Mouse (Mus musculus) neural tube, embryonic 11.5 days (tissue): ENCODE results near the gene Drg1. TPM values are rescaled to one million over a fixed set of nuclear protein-coding genes. Genes with fewer than 3 reads are reported as not detected.
"Not testable (repeated sequence)": the region's sequence is repeated elsewhere in the genome, so short reads cannot be mapped to it uniquely, and the experiment has no call there.

Experiments used
- ATAC-seq: fragments of 200-750 bp; cut with Nextera tagmentation; 2 replicates; pipeline ENCODE4 v1.8.0; 2017; ENCODE audit warnings: moderate number of reproducible peaks, mild to moderate bottlenecking, moderate TSS enrichment, moderate library complexity; ENCODE audit not compliant: insufficient read depth, low FRiP score, low TSS enrichment
- DNase-seq: peaks from one replicate; pipeline ENCODE4 v3.0.0-alpha.2; 2015; ENCODE audit warnings: low spot score
- H3K27ac ChIP-seq: fragments of 300-500 bp; sonication (generic); 2 replicates; pipeline ENCODE4 v1.5.1; 2014; ENCODE audit warnings: low read depth, mild to moderate bottlenecking, low read length
- H3K27me3 ChIP-seq: fragments of 300-500 bp; sonication (generic); 2 replicates; pipeline ENCODE4 v1.6.1; 2014; ENCODE audit warnings: mild to moderate bottlenecking, low read length, mixed read lengths; ENCODE audit not compliant: control insufficient read depth, insufficient read depth
- H3K36me3 ChIP-seq: fragments of 300-500 bp; sonication (generic); 2 replicates; pipeline ENCODE4 v1.6.1; 2014; ENCODE audit warnings: mild to moderate bottlenecking, low read length, moderate library complexity, mixed read lengths; ENCODE audit not compliant: control insufficient read depth, insufficient read depth
- H3K4me1 ChIP-seq: fragments of 300-500 bp; sonication (generic); 2 replicates; pipeline ENCODE4 v1.6.1; 2014; ENCODE audit warnings: low read length, mixed read lengths; ENCODE audit not compliant: control insufficient read depth, insufficient read depth
- H3K4me2 ChIP-seq: fragments of 300-500 bp; sonication (generic); 2 replicates; pipeline ENCODE4 v1.6.1; 2014; ENCODE audit warnings: low read depth, mild to moderate bottlenecking, moderate library complexity
- H3K4me3 ChIP-seq: fragments of 300-500 bp; sonication (generic); 2 replicates; pipeline ENCODE4 v1.5.1; 2014; ENCODE audit warnings: low read depth, low read length
- H3K9ac ChIP-seq: fragments of 300-500 bp; sonication (generic); 2 replicates; pipeline ENCODE4 v1.6.1; 2014; ENCODE audit warnings: mild to moderate bottlenecking, low read length
- H3K9me3 ChIP-seq: fragments of 300-500 bp; sonication (generic); 2 replicates; pipeline ENCODE4 v1.6.1; 2016; ENCODE audit warnings: low read length; ENCODE audit not compliant: control insufficient read depth
- WGBS: fragments of 180-500 bp; shearing (Covaris S2); extraction: QIAGEN DNeasy Blood & Tissue Kit; methylation state at CpG from one replicate; pipeline ENCODE4 v1.1.7; 2014; 5-methylcytosine and 5-hydroxymethylcytosine counted together
- polyA plus RNA-seq: library from polyadenylated mRNA; unstranded; fragments of >200 nt; fragmentation: Nextera tagmentation; extraction: Ambion mirVana; gene quantifications from 2 replicates; pipeline ENCODE4 v1.2.1, GENCODE M21; 2014

Drg1 gene
- polyA plus RNA-seq, 1 experiment from 2014 or later = 301 TPM

GRCm38 (mm10) chr11:3173425-3174318 lies 92.5 kb downstream of the Drg1 start:
- ATAC-seq, H3K4me3 ChIP-seq, H3K9ac ChIP-seq, H3K4me1 ChIP-seq, H3K27me3 ChIP-seq, H3K4me2 ChIP-seq, H3K36me3 ChIP-seq, DNase-seq, H3K27ac ChIP-seq, H3K9me3 ChIP-seq: not testable (repeated sequence)
- 85% methylated on average over 11 of the region's 11 CpGs for WGBS

DNA sequence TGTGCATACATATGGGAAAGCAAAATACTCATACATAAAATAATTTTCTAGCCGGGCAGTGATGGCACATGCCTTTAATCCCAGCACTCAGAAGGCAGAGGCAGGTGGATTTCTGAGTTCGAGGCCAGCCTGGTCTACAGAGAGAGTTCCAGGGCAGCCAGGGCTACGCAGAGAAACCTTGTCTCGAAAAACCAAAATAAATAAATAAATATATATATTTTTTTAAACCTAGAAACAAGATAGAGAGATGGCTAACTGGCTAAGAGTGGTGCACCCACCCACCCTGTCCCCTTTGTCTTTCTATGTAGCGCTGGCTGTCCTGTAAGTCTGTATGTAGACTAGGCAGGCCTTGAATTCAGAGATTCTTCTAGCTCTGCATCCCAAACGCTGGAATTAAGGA lies 93.7 kb downstream of the Drg1 start:
- not testable (repeated sequence) for H3K4me2 ChIP-seq, H3K9ac ChIP-seq, H3K36me3 ChIP-seq, H3K4me1 ChIP-seq, ATAC-seq, H3K27me3 ChIP-seq, DNase-seq, H3K4me3 ChIP-seq, H3K9me3 ChIP-seq, H3K27ac ChIP-seq
- 46% methylated on average over 3 of the region's 6 CpGs for WGBS

DNA sequence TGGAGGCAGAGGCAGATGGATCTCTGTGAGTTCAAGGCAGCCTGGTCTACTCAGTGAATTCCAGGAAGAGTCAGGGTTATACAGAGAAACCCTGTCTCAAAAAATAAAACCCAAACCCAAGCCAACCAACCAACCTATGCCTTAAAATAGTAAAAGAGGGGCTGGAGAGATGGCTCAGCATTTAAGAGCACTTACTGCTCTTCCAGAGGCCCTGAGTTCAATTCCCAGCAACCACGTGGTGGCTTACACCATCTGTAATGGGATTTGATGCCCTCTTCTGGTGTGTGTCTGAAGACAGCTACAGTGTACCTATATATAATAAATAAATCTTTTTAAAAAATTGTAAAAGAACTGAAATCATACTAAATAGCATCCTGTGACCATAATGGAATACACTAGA lies 94.3 kb downstream of the Drg1 start:
- H3K36me3 ChIP-seq, H3K27ac ChIP-seq, H3K4me2 ChIP-seq, H3K4me1 ChIP-seq, H3K4me3 ChIP-seq, H3K27me3 ChIP-seq, DNase-seq, ATAC-seq, H3K9ac ChIP-seq: not testable (repeated sequence)
- 73% methylated on average over 1 of the region's 1 CpGs for WGBS
- H3K9me3 ChIP-seq = peaks cover 13% of the 10 kb centered on the region; the same call in 1 of the 2 replicates

GRCm38 (mm10) chr11:3169042-3169441 lies 97.2 kb downstream of the Drg1 start:
- not testable (repeated sequence) for H3K36me3 ChIP-seq, H3K4me2 ChIP-seq, H3K4me1 ChIP-seq, DNase-seq, H3K27ac ChIP-seq, H3K9ac ChIP-seq, H3K4me3 ChIP-seq, H3K27me3 ChIP-seq
- peaks cover 16% of the 10 kb centered on the region for H3K9me3 ChIP-seq
- 83% methylated on average over 2 of the region's 2 CpGs for WGBS
- peak; percentile 15; the same call in 1 of the 2 replicates for ATAC-seq

DNA sequence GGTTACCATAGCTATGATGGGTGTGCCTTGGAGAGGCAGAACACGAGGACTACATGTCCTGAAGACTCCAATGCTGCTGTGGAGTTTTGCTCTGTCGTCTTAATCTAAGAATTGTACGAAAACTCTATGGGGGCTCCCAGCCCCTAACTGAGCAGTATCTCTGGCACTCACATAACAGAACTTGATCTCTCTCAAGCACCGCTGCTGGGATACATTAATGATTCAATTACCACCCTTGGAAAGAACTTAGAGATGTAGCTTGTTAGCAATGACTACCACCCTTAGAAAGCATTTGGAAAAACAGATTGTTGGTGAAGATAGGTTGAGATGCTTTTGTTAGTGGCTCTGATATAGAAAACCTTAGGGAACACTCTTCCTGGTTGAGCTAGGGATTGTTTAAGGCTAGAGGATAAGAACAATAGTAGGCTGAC lies 98.6 kb downstream of the Drg1 start:
- peaks cover 16% of the 10 kb centered on the region for H3K9me3 ChIP-seq
- WGBS = 76% methylated on average over 4 of the region's 4 CpGs
- not testable (repeated sequence) for H3K27me3 ChIP-seq, H3K9ac ChIP-seq, H3K27ac ChIP-seq, H3K4me2 ChIP-seq, H3K36me3 ChIP-seq, ATAC-seq, H3K4me3 ChIP-seq, DNase-seq, H3K4me1 ChIP-seq

GRCm38 (mm10) chr11:3167129-3167528 lies 99.1 kb downstream of the Drg1 start:
- not testable (repeated sequence) for H3K27me3 ChIP-seq
- 95% methylated on average over 4 of the region's 4 CpGs for WGBS

GRCm38 (mm10) chr11:3166321-3166720 lies 99.9 kb downstream of the Drg1 start:
- H3K9me3 ChIP-seq = peaks cover 11% of the 10 kb centered on the region
- H3K4me2 ChIP-seq, H3K9ac ChIP-seq, H3K4me3 ChIP-seq, DNase-seq, H3K27ac ChIP-seq, ATAC-seq, H3K36me3 ChIP-seq, H3K4me1 ChIP-seq, H3K27me3 ChIP-seq: not testable (repeated sequence)

More at GRCm38 (mm10) chr11:3167129-3167528, 99.1 kb downstream of the Drg1 start:
- not testable (repeated sequence) for H3K4me3 ChIP-seq, H3K36me3 ChIP-seq, DNase-seq, H3K9ac ChIP-seq, H3K4me1 ChIP-seq, ATAC-seq, H3K27ac ChIP-seq, H3K4me2 ChIP-seq
- peaks cover 16% of the 10 kb centered on the region for H3K9me3 ChIP-seq

GRCm38 (mm10) chr11:3165210-3165782 lies 100.9 kb downstream of the Drg1 start:
- H3K27me3 ChIP-seq, H3K4me2 ChIP-seq, H3K27ac ChIP-seq, H3K9ac ChIP-seq, H3K4me3 ChIP-seq, H3K36me3 ChIP-seq, H3K4me1 ChIP-seq, DNase-seq: not testable (repeated sequence)
- WGBS = 90% methylated on average over 3 of the region's 5 CpGs
- peaks cover 11% of the 10 kb centered on the region for H3K9me3 ChIP-seq
- ATAC-seq = peak; percentile 8; the same call in 1 of the 2 replicates

DNA sequence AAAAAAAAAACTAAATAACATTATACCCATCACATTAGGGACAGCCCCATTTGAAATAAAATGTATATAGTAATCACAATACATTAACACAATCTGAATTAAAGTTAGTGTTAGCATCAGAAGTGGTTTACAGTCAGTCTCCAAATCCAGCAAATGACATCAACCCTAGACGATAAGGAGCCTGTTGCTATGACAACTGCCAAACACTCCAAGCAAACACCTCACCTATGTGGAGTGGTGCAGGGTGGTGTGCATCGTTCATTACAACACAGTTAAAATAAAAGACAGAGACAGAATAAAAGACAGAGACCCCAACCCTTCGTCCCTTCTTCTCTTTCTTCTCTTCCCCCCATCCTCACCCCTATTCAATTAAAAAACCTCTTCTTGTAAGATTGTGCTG lies 102.6 kb downstream of the Drg1 start:
- WGBS = 67% methylated on average over 3 of the region's 3 CpGs
- not testable (repeated sequence) for H3K9ac ChIP-seq, H3K4me2 ChIP-seq, H3K4me3 ChIP-seq, H3K36me3 ChIP-seq, H3K4me1 ChIP-seq, H3K27ac ChIP-seq, DNase-seq, H3K27me3 ChIP-seq, ATAC-seq
- peaks cover 11% of the 10 kb centered on the region for H3K9me3 ChIP-seq
